Comparison of ENCODE assay signal across 12 mouse cellular contexts in genomic region chr5:111256181-111256580, GRCm38 (mm10).
DNase-seq lines count a peak whose midpoint lies in the region; ATAC-seq lines count a peak whose summit lies in the region.
"Had no signal": no experiment of that assay in that cellular context is flagged by ENCODE, and none has a peak within 500 bp of the region (broad histone marks: within the 10 kb centered on the region; RNA-seq: fewer than 3 reads in every experiment).

No protein-coding gene starts in this region.

- no peak for DNase-seq in kidney, postnatal 10 days
- peak; percentile 85 for DNase-seq in embryonic facial prominence, embryonic 14.5 days (ENCODE audit: low spot score)
- DNase-seq in frontal cortex, postnatal 25 days (ENCODE audit: low spot score in 2 of 2), result no peak
- DNase-seq in heart, adult 11 months, result no peak
- DNase-seq: B cell, adult 2 months had no signal

- H3K4me1 ChIP-seq in kidney, embryonic 15.5 days, result peaks cover 37% of the 10 kb centered on the region
- peaks cover 26% of the 10 kb centered on the region for H3K4me1 ChIP-seq in embryonic facial prominence, embryonic 14.5 days (ENCODE audit: control insufficient read depth, insufficient read depth, low read length)
- peaks cover 38% of the 10 kb centered on the region for H3K4me1 ChIP-seq in hindbrain, embryonic 16.5 days (ENCODE audit: control insufficient read depth, insufficient read depth, low read depth, low read length)
- peaks cover 36% of the 10 kb centered on the region for H3K4me1 ChIP-seq in midbrain, embryonic 16.5 days (ENCODE audit: control insufficient read depth, insufficient read depth, low read length)

- no peaks in the 10 kb centered on the region for H3K27me3 ChIP-seq in kidney, embryonic 15.5 days
- H3K27me3 ChIP-seq in embryonic facial prominence, embryonic 14.5 days (replicated peaks; ENCODE audit: control insufficient read depth, insufficient read depth, low read length), result no peaks in the 10 kb centered on the region
- H3K27me3 ChIP-seq in hindbrain, embryonic 16.5 days (replicated peaks; ENCODE audit: control insufficient read depth, insufficient read depth, low read length), result no peaks in the 10 kb centered on the region
- no peaks in the 10 kb centered on the region for H3K27me3 ChIP-seq in midbrain, embryonic 16.5 days (ENCODE audit: control insufficient read depth, insufficient read depth, low read depth, low read length)
- H3K27me3 ChIP-seq: Patski had no signal

- WGBS in kidney, embryonic 15.5 days, result 24% methylated on average over 7 of the region's 7 CpGs
- WGBS in embryonic facial prominence, embryonic 14.5 days, result 14% methylated on average over 7 of the region's 7 CpGs
- whole genome bisulfite sequencing in hindbrain, embryonic 16.5 days, result 9% methylated on average over 7 of the region's 7 CpGs
- 6% methylated on average over 7 of the region's 7 CpGs for WGBS in midbrain, embryonic 16.5 days

- H3K36me3 ChIP-seq in kidney, embryonic 15.5 days, result no peaks in the 10 kb centered on the region
- no peaks in the 10 kb centered on the region for H3K36me3 ChIP-seq in embryonic facial prominence, embryonic 14.5 days (ENCODE audit: control insufficient read depth, insufficient read depth, low read length)
- H3K36me3 ChIP-seq in hindbrain, embryonic 16.5 days (ENCODE audit: control insufficient read depth, insufficient read depth, low read length), result no peaks in the 10 kb centered on the region
- H3K36me3 ChIP-seq in midbrain, embryonic 16.5 days (ENCODE audit: control insufficient read depth, insufficient read depth, low read length), result no peaks in the 10 kb centered on the region

- peak overlapping the region; percentile 67 for H3K27ac ChIP-seq in kidney, embryonic 15.5 days
- peak overlapping the region; percentile 65 for H3K27ac ChIP-seq in embryonic facial prominence, embryonic 14.5 days (replicated peaks; ENCODE audit: low read depth, low read length)
- peak overlapping the region; percentile 89 for H3K27ac ChIP-seq in hindbrain, embryonic 16.5 days (ENCODE audit: low read depth, low read length)
- peak overlapping the region; percentile 91 for H3K27ac ChIP-seq in midbrain, embryonic 16.5 days (ENCODE audit: low read length)
- H3K27ac ChIP-seq: left cerebral cortex, adult 2 months had no signal

- no peak overlapping the region for H3K4me3 ChIP-seq in kidney, embryonic 15.5 days (replicated peaks)
- no peak overlapping the region for H3K4me3 ChIP-seq in embryonic facial prominence, embryonic 14.5 days (ENCODE audit: low read depth, low read length)
- no peak overlapping the region for H3K4me3 ChIP-seq in hindbrain, embryonic 16.5 days (ENCODE audit: low read length)
- no peak overlapping the region for H3K4me3 ChIP-seq in midbrain, embryonic 16.5 days (ENCODE audit: low read depth, low read length)
- H3K4me3 ChIP-seq: left cerebral cortex, adult 2 months had no signal

- 0 out of 2 replicates have a peak, but pooled peaks have one; percentile 33 for ATAC-seq in kidney, embryonic 15.5 days (replicated peaks; ENCODE audit: low FRiP score)
- ATAC-seq in embryonic facial prominence, embryonic 14.5 days (ENCODE audit: low read depth), result peak; percentile 65; the same call in 1 of the 2 replicates
- ATAC-seq in hindbrain, embryonic 16.5 days, result peak; percentile 57
- ATAC-seq in midbrain, embryonic 16.5 days, result peak; percentile 74
- ATAC-seq in granulocyte monocyte progenitor cell, adult 5-6 weeks (replicated peaks; ENCODE audit: poor library complexity, severe bottlenecking), result no peak
- ATAC-seq: lung, postnatal 0 days; Patski had no signal

- no peaks in the 10 kb centered on the region for H3K9me3 ChIP-seq in kidney, embryonic 15.5 days (replicated peaks)
- no peaks in the 10 kb centered on the region for H3K9me3 ChIP-seq in embryonic facial prominence, embryonic 14.5 days (ENCODE audit: control insufficient read depth, low read length)
- H3K9me3 ChIP-seq in hindbrain, embryonic 16.5 days (ENCODE audit: control insufficient read depth, low read length), result no peaks in the 10 kb centered on the region
- no peaks in the 10 kb centered on the region for H3K9me3 ChIP-seq in midbrain, embryonic 16.5 days (replicated peaks; ENCODE audit: control insufficient read depth, low read length, poor library complexity, severe bottlenecking)

- H3K4me2 ChIP-seq in kidney, embryonic 15.5 days, result no peak overlapping the region
- no peak overlapping the region for H3K4me2 ChIP-seq in embryonic facial prominence, embryonic 14.5 days (ENCODE audit: low read depth, low read length)
- H3K4me2 ChIP-seq in hindbrain, embryonic 16.5 days (ENCODE audit: low read length), result peak overlapping the region; percentile 39
- H3K4me2 ChIP-seq in midbrain, embryonic 16.5 days (ENCODE audit: low read length), result peak overlapping the region; percentile 48

- no peak overlapping the region for H3K9ac ChIP-seq in kidney, embryonic 15.5 days
- peak overlapping the region; percentile 45; the same call in 1 of the 2 replicates for H3K9ac ChIP-seq in embryonic facial prominence, embryonic 14.5 days (ENCODE audit: low read depth, low read length)
- H3K9ac ChIP-seq in hindbrain, embryonic 16.5 days (ENCODE audit: low read depth, low read length), result peak overlapping the region; percentile 42; the same call in 1 of the 2 replicates
- H3K9ac ChIP-seq in midbrain, embryonic 16.5 days (ENCODE audit: low read depth, low read length), result peak overlapping the region; percentile 58

Comparison
In these comparisons a context has a peak if more than half of its experiments do, and no peak if none do; other contexts are left out.
1. H3K4me2 ChIP-seq: peak in hindbrain, embryonic 16.5 days (single experiment) and midbrain, embryonic 16.5 days (single experiment); none in kidney, embryonic 15.5 days (single experiment) and embryonic facial prominence, embryonic 14.5 days (single experiment).
2. Peak in every context shown above with its lines, with median percentiles within 50 percentile points of each other: H3K27ac ChIP-seq.